Mouse (Mus musculus) intestine, embryonic 16.5 days (tissue): ENCODE results near the gene Smim14. TPM values are rescaled to one million over a fixed set of nuclear protein-coding genes. Genes with fewer than 3 reads are reported as not detected.

ENCODE experiments used
- ATAC-seq: fragments of 200-750 bp; cut with Nextera tagmentation; 2 replicates; pipeline ENCODE4 v1.8.0; 2017; ENCODE audit warnings: moderate TSS enrichment, moderate library complexity
- H3K27ac ChIP-seq: fragments of 300-500 bp; sonication (generic); 2 replicates; pipeline ENCODE4 v1.5.1; 2014; ENCODE audit warnings: mild to moderate bottlenecking, low read length
- H3K27me3 ChIP-seq: fragments of 300-500 bp; sonication (generic); replicated peaks from 2 replicates; pipeline ENCODE4 v1.6.1; 2014; ENCODE audit warnings: low read length, control low read depth, mixed read lengths; ENCODE audit not compliant: control insufficient read depth, insufficient read depth
- H3K36me3 ChIP-seq: fragments of 300-500 bp; sonication (generic); 2 replicates; pipeline ENCODE4 v1.6.1; 2014; ENCODE audit warnings: low read length, control low read depth; ENCODE audit not compliant: control insufficient read depth, insufficient read depth
- H3K4me1 ChIP-seq: fragments of 300-500 bp; sonication (generic); 2 replicates; pipeline ENCODE4 v1.6.1; 2014; ENCODE audit warnings: low read length, control low read depth, mixed read lengths; ENCODE audit not compliant: control insufficient read depth, insufficient read depth
- H3K4me2 ChIP-seq: fragments of 300-500 bp; sonication (generic); 2 replicates; pipeline ENCODE4 v1.6.1; 2014; ENCODE audit warnings: low read depth, low read length, control low read depth
- H3K4me3 ChIP-seq: fragments of 300-500 bp; sonication (generic); 2 replicates; pipeline ENCODE4 v1.5.1; 2014; ENCODE audit warnings: mild to moderate bottlenecking, low read length
- H3K9ac ChIP-seq: fragments of 300-500 bp; sonication (generic); 2 replicates; pipeline ENCODE4 v1.6.1; 2014; ENCODE audit warnings: low read depth, low read length
- H3K9me3 ChIP-seq: fragments of 300-500 bp; sonication (generic); 2 replicates; pipeline ENCODE4 v1.6.1; 2016; ENCODE audit warnings: low read length, control low read depth; ENCODE audit not compliant: control insufficient read depth
- WGBS: fragments of 180-500 bp; shearing (Covaris S2); extraction: QIAGEN DNeasy Blood & Tissue Kit; methylation state at CpG from one replicate; pipeline ENCODE4 v1.1.7; 2014; 5-methylcytosine and 5-hydroxymethylcytosine counted together
- polyA plus RNA-seq: library from polyadenylated mRNA; unstranded; fragments of >200 nt; fragmentation: Nextera tagmentation; extraction: Ambion mirVana; gene quantifications from 2 replicates; pipeline ENCODE4 v1.2.1, GENCODE M21; 2015

Gene Smim14
- polyA plus RNA-seq, 1 experiment from 2014 or later, result 153 TPM

GRCm38 (mm10) chr5:65534496-65534895, 2.5 kb downstream of the Smim14 start:
- Histone ChIP-seq H3K4me3 (no peak overlapping the region), H3K4me2 (no peak overlapping the region), H3K4me1 (peaks cover 3% of the 10 kb centered on the region; the same call in 1 of the 2 replicates), H3K9me3 (no peaks in the 10 kb centered on the region), H3K27ac (no peak overlapping the region), H3K27me3 (no peaks in the 10 kb centered on the region), H3K9ac (no peak overlapping the region), H3K36me3 (no peaks in the 10 kb centered on the region)
- ATAC-seq, result no peak
- 58% methylated on average over 4 of the region's 4 CpGs for WGBS

DNA sequence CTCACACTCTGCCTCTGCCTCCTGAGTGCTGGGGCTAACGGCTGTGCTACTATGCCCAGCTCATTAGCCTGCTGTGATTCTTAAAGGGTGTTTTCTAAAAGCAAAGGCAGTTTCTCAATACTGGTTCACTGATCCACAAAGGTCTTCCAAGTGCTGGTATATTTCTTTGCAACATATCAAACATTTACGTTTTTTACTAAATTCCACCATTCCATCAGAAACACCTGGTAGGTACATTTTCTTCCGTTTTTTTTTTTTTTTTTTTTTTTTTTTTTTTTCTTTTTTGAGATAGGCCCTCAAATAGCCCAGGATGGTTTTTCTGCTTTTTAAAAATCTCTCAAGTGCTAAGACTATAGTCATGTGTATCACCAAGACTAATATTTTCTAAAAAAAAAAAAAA, 5.7 kb downstream of the Smim14 start:
- no peak for ATAC-seq
- H3K4me3 ChIP-seq, result no peak overlapping the region
- no peak overlapping the region for H3K4me2 ChIP-seq
- no peaks in the 10 kb centered on the region for H3K36me3 ChIP-seq
- no peaks in the 10 kb centered on the region for H3K4me1 ChIP-seq
- 73% methylated on average over 3 of the region's 3 CpGs for WGBS
- H3K9ac ChIP-seq, result no peak overlapping the region
- H3K9me3 ChIP-seq, result no peaks in the 10 kb centered on the region
- no peaks in the 10 kb centered on the region for H3K27me3 ChIP-seq
- no peak overlapping the region for H3K27ac ChIP-seq

DNA sequence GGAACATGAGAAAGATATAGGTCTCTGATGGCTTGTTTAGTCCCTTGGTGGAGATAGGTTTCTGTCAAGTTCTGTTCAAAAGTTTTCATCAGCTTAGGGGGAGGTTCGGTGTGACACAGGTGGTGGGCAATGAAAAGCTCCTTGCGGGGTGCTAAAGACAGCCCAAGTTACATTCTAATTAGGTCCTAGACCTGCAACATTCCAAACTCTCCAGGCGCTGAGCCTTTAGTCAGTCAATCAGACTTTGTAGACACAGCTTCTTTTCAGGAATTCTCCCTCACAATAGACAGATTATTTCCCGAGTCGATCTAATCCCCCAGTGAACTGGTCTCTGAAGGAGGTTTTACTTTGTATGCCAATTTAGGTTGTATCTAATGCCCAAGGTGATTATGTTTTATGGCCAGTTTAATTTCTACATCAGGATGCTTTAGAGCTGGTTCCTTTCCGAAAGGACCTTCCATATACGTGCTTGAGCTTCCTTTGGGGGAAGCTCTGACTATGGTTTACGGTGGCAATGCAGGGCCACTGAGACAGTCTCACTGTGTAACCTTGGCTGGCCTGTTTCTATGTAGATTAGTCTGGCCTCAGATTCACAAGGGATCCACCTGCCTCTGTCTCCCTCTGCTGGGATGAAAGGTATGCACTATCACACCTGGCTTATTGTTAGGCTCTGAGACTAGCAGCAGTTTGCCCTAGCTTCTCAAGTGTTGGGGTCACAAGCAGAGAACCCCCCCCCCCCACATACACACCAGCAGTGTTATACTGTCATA, 11.1 kb downstream of the Smim14 start:
- Histone ChIP-seq H3K27me3 (no peaks in the 10 kb centered on the region), H3K27ac (no peak overlapping the region), H3K4me3 (no peak overlapping the region), H3K4me2 (no peak overlapping the region), H3K4me1 (no peaks in the 10 kb centered on the region), H3K9ac (no peak overlapping the region), H3K36me3 (no peaks in the 10 kb centered on the region), H3K9me3 (no peaks in the 10 kb centered on the region)
- 21% methylated on average over 8 of the region's 8 CpGs for WGBS
- ATAC-seq, result no peak; the same call in 1 of the 2 replicates

DNA sequence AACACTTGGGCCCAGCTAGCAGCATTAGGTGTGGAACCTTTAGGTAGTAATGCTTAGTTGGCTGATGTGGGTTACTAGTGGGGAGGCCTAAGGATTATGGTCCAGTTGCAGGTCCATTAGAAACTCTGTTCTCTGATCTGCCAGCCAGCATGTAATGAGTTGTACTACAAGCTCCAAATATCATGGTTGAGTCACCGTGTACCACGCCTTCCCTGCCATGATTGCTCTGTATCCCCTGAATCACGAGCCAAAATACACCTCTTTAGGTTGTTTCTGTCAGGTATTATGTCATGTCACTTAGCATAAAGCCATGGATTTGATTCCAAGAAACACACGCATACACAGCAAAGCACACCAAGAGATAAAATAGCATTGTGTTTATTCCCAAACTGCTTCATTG, 12.2 kb downstream of the Smim14 start:
- no peaks in the 10 kb centered on the region for H3K9me3 ChIP-seq
- H3K9ac ChIP-seq, result no peak overlapping the region
- H3K27ac ChIP-seq, result no peak overlapping the region
- no peak overlapping the region for H3K4me3 ChIP-seq
- H3K36me3 ChIP-seq, result no peaks in the 10 kb centered on the region
- no peak for ATAC-seq
- 70% methylated on average over 4 of the region's 4 CpGs for WGBS
- H3K4me2 ChIP-seq, result no peak overlapping the region
- no peaks in the 10 kb centered on the region for H3K4me1 ChIP-seq
- no peaks in the 10 kb centered on the region for H3K27me3 ChIP-seq

- 0 out of 2 replicates have a peak, but pooled peaks cover 4% of the 10 kb centered on the region for H3K9me3 ChIP-seq
- no peak overlapping the region for H3K4me3 ChIP-seq
- no peaks in the 10 kb centered on the region for H3K36me3 ChIP-seq
- H3K27me3 ChIP-seq, result no peaks in the 10 kb centered on the region
- H3K4me2 ChIP-seq, result no peak overlapping the region
- WGBS, result 87% methylated on average over 1 of the region's 1 CpGs
- H3K4me1 ChIP-seq, result no peaks in the 10 kb centered on the region
- H3K27ac ChIP-seq, result no peak overlapping the region
- ATAC-seq, result no peak
- H3K9ac ChIP-seq, result no peak overlapping the region
These were observed 15.2 kb downstream of the Smim14 start for GRCm38 (mm10) chr5:65521803-65522202.

- Histone ChIP-seq H3K9ac (no peak overlapping the region), H3K36me3 (no peaks in the 10 kb centered on the region), H3K4me2 (no peak overlapping the region), H3K9me3 (0 out of 2 replicates have a peak, but pooled peaks cover 4% of the 10 kb centered on the region), H3K4me1 (0 out of 2 replicates have a peak, but pooled peaks cover 2% of the 10 kb centered on the region), H3K27ac (no peak overlapping the region), H3K27me3 (no peaks in the 10 kb centered on the region), H3K4me3 (no peak overlapping the region)
- peak; percentile 87 for ATAC-seq
- 37% methylated on average over 5 of the region's 5 CpGs for WGBS
These were observed 22.2 kb downstream of the Smim14 start for GRCm38 (mm10) chr5:65514635-65515278.

DNA sequence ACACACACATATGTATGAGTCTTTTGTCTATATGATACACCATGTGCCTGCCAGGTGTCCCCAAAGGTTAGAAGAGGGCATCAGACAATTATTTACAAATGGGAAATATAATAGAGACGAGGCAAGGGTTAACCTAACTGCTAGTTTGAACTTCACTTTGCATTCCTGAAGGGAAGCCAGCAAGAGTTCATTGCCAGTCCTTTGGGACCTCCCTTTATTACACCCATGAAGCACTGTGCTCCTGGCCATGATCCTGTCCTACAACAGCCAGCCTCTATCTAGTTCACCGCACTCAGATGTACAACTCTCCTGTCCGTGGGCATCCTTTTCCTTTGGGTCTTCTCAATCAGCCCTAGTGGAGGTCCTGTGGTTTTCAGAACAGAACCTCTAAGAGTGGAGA, 23.5 kb downstream of the Smim14 start:
- WGBS, result 69% methylated on average over 3 of the region's 3 CpGs
- no peak for ATAC-seq

GRCm38 (mm10) chr5:65508395-65508794, 28.6 kb downstream of the Smim14 start:
- 79% methylated on average over 8 of the region's 8 CpGs for WGBS
- Histone ChIP-seq H3K4me2 (no peak overlapping the region), H3K27ac (no peak overlapping the region), H3K27me3 (no peaks in the 10 kb centered on the region), H3K9me3 (no peaks in the 10 kb centered on the region), H3K36me3 (no peaks in the 10 kb centered on the region), H3K4me3 (no peak overlapping the region), H3K9ac (no peak overlapping the region), H3K4me1 (no peaks in the 10 kb centered on the region)
- no peak for ATAC-seq

More for the DNA sequence above, 23.5 kb downstream of the Smim14 start:
- Histone ChIP-seq H3K27ac (no peak overlapping the region), H3K27me3 (no peaks in the 10 kb centered on the region), H3K36me3 (no peaks in the 10 kb centered on the region), H3K4me3 (no peak overlapping the region), H3K9me3 (0 out of 2 replicates have a peak, but pooled peaks cover 4% of the 10 kb centered on the region), H3K4me1 (0 out of 2 replicates have a peak, but pooled peaks cover 2% of the 10 kb centered on the region), H3K9ac (no peak overlapping the region), H3K4me2 (no peak overlapping the region)

GRCm38 (mm10) chr5:65505786-65506185, 31.2 kb downstream of the Smim14 start:
- Histone ChIP-seq H3K9me3 (no peaks in the 10 kb centered on the region), H3K27ac (no peak overlapping the region), H3K9ac (no peak overlapping the region), H3K36me3 (no peaks in the 10 kb centered on the region), H3K4me1 (peaks cover 3% of the 10 kb centered on the region; the same call in 1 of the 2 replicates), H3K4me3 (no peak overlapping the region), H3K27me3 (no peaks in the 10 kb centered on the region), H3K4me2 (peak overlapping the region; percentile 30; the same call in 1 of the 2 replicates)
- ATAC-seq, result no peak
- 13% methylated on average over 8 of the region's 8 CpGs for WGBS
